Mouse (Mus musculus): ENCODE measurements around the gene Apcs.

The Apcs gene

DNA sequence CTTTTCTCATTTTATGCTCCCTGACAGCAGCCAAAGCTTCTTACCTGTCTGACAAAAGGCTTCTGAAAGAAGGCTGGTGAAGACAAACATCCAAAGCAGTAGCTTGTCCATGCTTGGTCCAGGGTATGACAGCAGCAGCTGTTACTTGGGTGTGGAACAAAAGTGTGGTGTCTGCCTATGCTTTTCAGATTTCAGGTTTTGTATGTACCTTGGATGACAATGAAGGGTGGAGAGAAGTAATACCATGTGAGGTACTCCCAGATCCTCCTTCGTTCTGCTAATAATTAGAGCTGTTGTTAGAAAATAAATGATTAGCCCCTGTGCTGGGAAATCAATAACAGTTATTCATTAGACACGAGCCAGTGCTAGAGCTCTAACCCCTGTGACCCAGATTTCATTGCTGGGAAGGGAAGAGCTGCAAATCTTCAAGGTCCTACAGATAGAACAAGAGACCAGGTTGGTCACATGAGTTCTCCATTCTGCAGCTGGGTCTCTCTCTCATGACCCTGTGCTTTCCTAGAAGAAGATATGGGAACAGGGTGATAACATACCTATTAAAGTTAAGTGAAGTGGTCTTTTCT lies at the start of gene Apcs:
Apcs (minus strand) TSS at position 265 of the 581 bp plus-strand sequence.
- DNase-seq (ENCODE audit: low spot score in 2 of 2): no peak

DNA sequence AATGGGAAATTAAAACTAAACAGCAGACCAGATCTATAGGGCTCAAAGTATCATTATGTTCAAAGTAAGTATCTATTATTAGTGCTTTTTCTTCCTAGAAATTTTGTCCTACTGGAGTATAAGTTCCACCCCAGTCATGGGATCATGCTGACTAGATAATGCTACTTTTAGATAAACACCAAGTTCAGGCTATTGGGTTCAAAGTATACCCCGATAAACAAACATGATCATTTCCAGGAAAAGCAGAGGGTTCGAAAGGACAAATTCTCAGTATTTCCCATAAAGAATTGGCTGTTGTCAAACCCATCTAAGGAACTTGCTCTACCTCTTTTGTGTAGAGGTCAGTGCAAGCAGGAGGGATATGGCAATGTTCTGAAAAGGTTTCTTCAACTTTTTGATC lies 37.4 kb upstream of the Apcs start:
- DNase-seq (ENCODE audit: low spot score in 2 of 2): no peak

DNA sequence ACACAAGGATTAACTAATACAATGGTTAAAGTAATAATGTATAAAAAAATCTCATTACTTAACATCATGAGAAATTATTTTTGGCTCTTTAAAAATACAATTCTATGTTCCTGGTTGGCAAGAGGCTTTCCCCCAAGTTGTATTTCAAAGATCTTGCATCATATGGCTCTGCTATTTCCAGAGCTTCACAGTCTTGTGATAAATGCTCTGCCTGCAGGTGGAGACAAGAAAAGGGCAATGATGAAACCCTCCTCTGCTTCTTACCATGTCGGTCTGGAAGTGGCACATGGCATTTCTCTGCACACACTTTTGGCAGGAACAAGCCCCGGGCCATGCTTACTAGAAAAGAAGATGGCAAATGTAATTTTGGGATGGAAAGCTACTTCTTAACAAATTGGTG lies 23.6 kb upstream of the Apcs start:
- no peak for DNase-seq (ENCODE audit: low spot score in 2 of 2)

DNA sequence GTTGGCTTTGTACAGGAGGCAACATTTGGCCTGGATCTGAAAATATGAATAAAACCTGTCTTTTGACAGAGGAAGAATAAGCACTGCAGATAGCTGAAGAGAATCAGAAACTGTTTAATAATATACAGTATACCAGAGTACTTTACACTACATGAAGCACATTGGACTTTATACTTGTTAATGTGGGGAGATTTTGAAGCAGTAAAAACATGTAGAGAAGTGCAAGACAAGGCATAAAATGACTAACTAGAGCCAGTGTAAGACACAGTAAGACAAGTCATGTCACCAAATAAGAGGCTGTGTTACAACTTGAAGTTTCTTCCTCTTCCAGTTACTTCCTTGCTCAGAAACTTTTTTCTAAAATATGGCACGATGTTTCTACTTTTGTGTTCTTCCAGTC lies 22.3 kb upstream of the Apcs start:
- no peak for DNase-seq (ENCODE audit: low spot score in 2 of 2)

DNA sequence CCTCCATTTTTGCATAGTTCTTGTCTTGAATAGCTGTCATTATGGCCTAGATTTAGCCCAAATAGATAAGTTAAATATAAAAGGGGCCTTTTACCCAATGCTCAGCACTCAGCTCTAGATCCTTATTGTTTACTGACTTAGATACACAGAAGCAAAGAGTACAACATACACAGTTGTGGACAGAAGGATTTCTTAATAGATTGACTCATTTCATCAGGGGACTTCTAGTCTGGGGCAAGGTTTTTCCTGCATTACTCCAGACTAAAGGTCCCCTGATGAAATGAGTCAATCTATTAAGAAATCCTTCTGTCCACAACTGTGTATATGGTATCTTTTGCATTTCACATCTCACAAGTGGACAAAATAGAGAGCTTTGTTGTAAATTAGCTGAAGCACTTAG lies 8.5 kb upstream of the Apcs start:
- DNase-seq (ENCODE audit: low spot score in 2 of 2): no peak

DNA sequence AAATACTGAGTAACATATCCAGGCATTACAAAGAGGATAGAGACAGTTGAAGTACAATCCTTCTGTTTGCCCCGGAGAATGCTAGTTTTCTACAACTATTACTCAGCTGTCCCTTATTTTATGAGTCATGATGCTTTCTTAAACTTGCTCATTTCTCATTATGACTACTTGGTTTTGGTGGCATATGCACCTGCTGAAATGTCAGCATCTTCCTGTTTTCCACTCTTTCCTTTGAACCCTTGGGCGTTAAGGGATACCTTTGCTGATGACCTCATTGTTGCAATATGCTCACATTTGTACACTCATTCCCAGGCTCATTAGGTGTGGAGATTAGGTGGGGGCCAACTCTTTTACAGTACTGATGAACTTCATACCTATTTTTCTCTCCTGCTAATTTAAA lies 594 bp upstream of the Apcs start:
- no peak for DNase-seq (ENCODE audit: low spot score in 2 of 2)

DNA sequence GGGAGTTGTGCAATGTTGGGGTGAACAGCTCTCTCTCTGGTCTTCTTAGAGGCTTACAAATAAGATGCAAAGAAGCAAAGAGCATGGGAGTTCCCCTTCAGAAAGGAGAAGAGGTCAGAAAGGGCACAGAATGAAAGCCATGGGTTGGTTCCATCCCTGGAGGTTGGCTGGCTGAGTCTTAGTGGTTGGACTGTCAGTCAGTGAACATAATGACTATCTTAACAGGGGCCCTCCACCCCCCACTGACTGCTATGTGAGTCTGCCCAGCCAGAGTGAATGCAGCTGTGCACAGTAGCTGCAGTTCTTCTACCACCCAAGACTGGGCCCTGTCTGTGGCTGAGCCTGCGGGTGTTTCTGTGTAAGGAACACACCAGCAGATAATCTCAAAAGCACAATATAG lies 18.2 kb downstream of the Apcs start:
- DNase-seq (ENCODE audit: low spot score in 2 of 2): no peak

DNA sequence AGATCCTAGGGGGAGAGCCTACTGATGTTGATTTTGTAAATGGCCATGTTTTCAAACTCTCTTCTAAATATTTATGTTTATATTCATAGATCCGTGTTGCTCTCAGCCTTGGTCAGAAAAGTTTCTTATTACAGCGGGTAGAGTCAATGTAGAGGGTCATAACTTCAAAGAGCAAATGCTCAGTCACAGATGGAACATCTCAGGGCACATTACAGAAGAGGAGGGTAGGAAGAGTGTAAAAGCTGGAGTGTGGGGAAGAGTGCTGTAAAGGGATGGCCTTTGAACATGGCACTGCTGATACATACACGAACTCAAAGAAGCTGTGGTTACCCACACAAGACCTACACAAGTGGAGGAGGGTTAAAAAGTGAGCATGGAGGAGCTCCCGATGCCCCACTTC lies 19.6 kb downstream of the Apcs start:
- DNase-seq (ENCODE audit: low spot score in 2 of 2): no peak

DNA sequence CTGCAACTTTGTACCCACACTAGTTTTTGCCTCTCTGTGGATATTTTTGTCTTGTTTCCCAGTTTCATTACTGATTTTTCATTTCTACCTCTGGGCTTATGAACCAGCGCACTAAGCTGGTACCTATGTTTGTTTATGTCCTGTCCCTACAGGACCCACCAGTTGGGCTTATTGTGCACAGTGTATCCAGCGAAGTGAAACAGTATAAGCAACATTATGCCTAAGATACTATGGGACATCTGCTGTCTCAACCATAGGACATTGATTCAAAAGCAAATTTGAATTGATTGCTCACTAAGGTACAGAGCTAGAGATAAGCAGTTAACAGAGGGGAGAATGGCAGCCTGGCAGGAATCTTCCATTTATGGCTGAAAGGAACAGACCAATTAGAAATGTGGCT lies 46.7 kb downstream of the Apcs start:
- DNase-seq (ENCODE audit: low spot score in 2 of 2): no peak

DNA sequence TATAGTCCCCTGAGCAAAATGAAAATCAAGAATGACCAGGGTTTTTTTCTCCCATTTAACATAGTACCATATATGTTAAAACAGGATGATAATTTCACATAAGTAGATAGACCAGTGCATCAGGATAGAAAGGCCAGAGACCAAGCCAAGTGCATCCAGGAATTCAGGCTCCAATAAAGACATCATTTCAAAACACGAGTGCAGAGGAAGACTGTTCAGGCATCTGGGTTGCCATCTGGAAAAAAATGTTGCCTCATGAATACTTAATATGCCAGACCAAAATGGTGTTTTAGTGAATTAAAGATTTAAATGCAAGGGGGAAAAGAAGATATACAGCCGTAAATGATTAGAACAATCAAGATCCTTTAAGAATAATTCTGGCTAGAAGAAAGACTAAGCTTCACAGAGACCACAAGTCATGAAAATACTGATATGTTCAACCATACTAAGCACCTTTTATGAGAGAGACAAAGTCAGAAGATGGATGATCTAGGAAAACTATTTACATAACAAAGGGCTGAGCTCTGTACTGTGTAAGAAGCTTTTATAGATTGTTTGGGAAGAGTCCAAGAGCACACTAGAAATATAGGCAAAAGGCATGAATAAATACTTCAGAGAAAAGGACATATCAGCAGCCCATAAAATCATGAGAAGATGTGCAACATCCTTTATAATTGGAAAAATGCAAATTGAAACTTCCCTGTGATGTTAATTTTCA lies 47.6 kb downstream of the Apcs start:
- DNase-seq (ENCODE audit: low spot score in 2 of 2): no peak
